Mouse (Mus musculus): ENCODE measurements around the gene Ccdc116.

- TF ChIP-seq POLR2A (IDR thresholded peaks at IDR 0.05; ENCODE audit: control insufficient read depth, low read depth, low read length) (no peak), CTCF (IDR thresholded peaks at IDR 0.05; ENCODE audit: control insufficient read depth, insufficient read depth, insufficient replicate concordance, low read depth, low read length) (no peak)
Observed at GRCm38 (mm10) chr16:17117309-17117799, 29.7 kb downstream of the Ccdc116 start.
